Mouse (Mus musculus) urinary bladder, postnatal 4 days (tissue): ENCODE results near the gene Pfkl.
A peak's percentile ranks its signal among the peaks of the same experiment; 100 is the strongest.
"Not testable (repeated sequence)": the region's sequence is repeated elsewhere in the genome, so short reads cannot be mapped to it uniquely, and the experiment has no call there.

Source experiments
- DNase-seq, 2 experiments: peaks; one replicate each; pipeline ENCODE4 v3.0.0; 2021 to 2022; ENCODE audit warnings: low spot score in 2 of 2

The Pfkl gene

GRCm38 (mm10) chr10:78012661-78013495, 3.0 kb upstream of the Pfkl start:
- no peak for DNase-seq

GRCm38 (mm10) chr10:78011116-78011515, 1.2 kb upstream of the Pfkl start:
- DNase-seq, result not testable (repeated sequence)

DNA sequence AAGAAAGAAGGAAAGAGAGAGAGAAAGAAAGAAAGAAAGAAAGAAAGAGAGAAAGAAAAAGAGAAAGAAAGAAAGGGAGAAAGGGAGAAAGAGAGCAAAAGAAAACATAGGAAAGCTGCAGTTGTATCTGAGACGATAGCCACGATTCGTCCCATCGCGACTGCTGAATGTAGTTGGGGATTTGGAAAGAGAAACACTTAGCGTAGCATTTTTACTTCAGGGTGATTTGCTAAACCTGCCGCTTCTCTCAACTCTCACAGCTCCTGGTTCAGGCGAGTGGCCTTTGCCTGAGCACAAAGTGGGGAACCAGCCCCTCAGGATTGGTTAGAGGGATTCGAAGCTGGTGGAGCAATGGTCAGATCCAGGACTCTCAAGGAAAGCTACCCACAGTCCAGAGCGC, 452 bp upstream of the Pfkl start:
- no peak for DNase-seq

DNA sequence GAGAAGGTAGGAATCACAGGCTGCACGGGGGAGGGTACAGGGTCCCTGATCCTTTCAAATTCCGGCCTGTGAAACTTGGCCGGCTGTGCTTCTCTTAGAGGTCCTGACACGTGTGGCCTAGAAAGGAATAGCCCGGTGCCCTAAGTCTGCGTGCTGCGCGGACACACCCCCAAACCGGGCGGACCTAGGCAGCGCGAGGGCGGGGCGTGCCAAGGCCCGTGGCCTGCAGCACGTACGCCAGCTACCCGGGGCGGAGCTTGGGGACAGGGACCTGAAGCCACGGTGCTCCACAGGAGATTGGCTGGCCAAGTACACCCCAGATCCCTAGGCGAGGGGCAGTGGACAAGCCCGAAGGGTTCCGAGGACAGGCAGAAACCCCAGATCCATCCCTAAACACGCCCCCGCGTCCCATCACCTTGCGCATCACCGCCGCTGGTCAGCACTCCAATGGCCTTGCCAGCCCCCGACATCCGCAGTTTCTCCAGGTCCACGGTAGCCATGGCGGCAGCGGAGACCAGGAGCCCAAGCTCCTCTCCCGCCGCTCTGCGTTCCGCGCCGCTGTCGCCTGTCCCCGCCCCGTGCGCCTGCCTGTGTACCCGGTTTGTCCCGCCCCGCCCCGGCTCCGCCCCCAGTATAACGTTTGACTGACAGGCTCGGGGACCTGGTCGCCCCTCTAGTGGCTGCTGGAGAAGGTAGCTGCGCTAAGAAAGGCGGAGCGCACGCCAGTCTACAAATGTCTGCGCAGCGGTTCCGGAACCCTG, 519 bp downstream of the Pfkl start:
- peak; percentile 91 to 96 for DNase-seq

DNA sequence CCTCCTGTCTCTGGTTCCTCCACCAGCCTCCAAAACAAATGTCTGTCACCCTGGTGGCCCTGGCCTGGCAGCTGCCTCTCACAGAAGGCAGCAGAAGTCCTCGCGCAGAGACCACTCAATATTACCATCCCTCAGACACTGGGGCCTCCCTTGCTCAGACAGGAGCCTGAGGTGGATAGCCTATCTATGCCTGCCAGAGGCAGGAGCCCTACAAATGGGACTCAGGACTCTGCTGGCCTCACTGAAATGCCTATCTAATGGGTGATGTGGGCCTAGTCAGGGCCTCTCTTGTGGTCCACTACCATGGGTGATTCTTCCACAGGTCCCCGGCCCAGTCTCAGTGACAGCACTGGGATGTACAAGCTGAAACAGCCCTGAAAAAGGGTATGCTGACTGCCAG, 1.7 kb downstream of the Pfkl start:
- DNase-seq, result no peak

DNA sequence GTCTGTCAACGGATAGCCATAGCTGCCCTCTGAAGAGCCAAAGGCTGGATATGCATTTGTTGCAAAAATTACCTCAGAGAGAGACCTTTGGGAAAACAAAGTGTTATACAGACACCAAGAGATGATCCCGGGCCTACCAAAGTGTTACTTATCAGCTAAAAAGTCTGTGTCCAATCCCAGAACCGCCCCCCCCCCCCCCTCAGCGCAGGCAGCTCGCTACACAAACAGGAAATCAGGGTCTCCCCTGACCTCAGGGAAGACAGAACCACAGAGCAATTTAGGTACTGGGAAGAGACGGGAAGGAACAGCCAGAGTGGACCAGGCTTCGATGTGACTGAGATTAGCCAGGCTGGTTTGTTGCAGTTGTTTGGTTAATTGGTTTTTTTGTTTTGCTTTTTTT, 2.7 kb downstream of the Pfkl start:
- DNase-seq, result no peak

- no peak for DNase-seq
These were observed 4.0 kb downstream of the Pfkl start for GRCm38 (mm10) chr10:78005791-78006438.

GRCm38 (mm10) chr10:78004479-78005100, 5.3 kb downstream of the Pfkl start:
- no peak for DNase-seq

DNA sequence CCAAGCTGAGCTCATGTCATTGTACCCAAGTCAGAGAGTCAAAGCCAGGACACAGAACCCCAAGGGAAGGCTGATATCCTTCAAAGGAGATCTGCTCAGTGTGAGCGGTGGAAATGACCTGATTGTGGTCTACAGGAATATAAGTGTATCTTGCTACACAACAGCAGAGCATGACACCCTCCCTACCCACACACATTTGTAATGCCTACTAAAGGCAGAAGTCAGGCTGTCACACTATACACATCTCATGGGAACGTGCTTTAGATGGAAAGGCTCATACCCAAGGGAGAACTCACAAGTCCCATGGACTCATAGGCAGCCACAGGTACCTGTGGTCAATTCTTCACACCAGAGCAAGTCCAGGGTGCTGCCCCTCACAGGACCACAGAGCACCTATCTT, 7.6 kb downstream of the Pfkl start:
- DNase-seq, result no peak

- DNase-seq, result no peak
These were observed 8.1 kb downstream of the Pfkl start for GRCm38 (mm10) chr10:78001796-78002195.

- no peak for DNase-seq
These were observed 9.7 kb downstream of the Pfkl start for GRCm38 (mm10) chr10:78000200-78000599.

DNA sequence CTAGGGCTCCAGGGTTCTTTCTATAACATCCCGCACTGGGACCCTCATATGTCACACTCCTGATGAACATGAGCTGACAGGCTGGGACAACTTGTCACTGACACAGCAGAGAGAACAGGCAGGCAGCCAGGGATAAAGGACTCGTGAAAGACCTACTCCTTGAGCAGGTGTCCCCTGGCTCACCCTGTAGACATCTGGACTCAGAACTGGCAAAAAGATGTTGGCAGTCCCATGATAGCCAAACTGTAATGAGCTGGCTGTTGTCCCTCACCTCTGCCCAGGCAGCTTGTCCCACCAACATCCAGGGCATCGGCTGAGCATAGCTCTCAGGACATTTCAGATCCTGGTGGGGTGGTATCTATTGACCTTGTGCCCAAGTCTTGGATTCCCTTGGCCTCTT, 14.2 kb downstream of the Pfkl start:
- DNase-seq, result no peak

DNA sequence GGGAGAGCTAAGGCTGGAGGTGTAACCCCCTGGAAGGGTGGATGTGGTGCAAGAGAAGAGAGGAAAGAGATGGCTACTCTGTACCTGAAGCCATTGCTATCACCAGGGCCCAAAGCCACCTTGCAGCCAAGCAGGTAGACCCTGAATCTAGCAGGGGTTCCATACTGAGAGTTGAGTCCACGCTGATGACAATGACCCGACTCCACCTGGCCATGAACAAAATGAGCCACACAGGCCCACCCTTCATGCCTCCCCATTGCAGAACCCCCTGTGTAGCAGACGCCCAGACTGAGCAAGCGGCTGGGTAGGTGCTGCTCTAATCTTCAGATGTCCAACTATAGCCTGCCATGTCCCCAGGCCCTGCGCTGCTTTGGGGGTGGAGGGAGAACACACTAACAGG, 24.1 kb downstream of the Pfkl start:
- no peak for DNase-seq

- peak in 1 of 2 experiments; percentile 51 for DNase-seq
These were observed 25.2 kb downstream of the Pfkl start for GRCm38 (mm10) chr10:77984660-77985059.

DNA sequence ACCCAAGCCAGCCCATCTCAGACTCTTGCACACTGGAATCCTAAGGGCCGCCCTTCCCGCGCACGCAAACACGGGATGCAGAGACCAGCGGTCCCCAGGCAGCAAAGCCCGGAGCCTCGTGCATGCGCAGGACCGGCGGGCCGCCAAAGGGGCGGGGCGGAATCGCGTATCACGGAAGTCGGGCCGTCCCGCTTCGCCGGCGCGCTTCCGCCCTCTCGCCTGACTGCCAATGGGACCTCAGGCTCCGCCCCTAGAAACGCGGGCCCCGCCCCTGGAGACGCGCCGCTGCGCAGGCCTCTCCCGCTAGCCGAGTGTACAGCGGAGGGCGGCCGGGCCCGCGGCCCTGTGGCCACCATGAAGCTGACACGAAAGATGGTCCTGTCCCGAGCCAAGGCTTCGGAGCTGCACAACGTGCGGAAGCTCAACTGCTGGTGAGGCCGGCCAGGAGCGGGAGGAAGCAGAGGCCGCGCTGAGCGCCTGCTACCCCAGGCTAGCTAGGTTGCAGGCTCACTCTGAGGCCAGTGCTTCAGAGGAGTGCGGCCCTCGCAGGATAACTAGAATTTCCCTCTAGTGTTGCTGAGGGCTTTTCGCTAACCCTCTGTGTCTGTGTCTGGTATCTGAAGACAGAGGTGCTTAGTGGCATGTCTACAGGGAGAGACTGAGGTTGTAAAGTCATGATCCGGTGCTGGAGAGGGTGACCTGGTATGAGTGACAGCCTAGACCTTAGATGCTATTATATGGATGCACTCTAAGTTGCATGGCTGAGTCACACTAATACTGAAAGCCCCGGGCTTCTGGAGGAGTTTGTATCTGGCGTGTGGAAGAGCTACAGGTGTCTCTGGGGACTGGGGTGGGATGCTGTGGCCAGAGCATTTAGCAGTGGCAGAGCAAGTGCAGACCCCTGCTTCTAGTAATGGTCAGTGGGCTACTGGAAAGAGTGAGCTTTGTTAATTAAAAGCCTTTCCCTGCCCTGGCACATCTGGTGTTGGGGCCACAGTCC, 31.2 kb downstream of the Pfkl start, which contains the start of gene 1810043G02Rik:
TSS of gene 1810043G02Rik (plus strand) at position 174 of the 1,000 bp plus-strand sequence.
- DNase-seq, result peak; percentile 99

- no peak for DNase-seq
These were observed 33.3 kb downstream of the Pfkl start for GRCm38 (mm10) chr10:77976458-77977150.

DNA sequence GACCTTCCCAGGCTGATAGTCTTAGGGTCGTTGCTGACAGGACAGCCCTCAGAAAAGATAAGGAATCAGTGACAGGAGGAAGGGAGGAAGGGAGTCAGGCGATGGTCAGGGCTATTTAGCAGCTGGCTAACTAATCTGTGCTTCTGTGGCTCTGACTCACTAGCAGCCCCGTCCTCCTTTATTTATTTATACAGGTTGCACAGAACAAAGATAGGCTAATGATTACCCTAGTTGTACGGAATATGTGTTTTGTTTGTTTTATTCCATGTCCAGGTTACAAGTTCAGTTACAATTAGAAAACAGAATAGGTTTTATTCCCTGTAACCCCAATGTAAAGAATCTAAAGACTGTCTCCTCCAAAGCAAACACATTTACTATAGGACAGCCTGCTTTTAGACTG, 34.2 kb downstream of the Pfkl start:
- no peak for DNase-seq

GRCm38 (mm10) chr10:77974811-77975210, 35.1 kb downstream of the Pfkl start:
- no peak for DNase-seq

- DNase-seq, result no peak
These were observed 35.6 kb downstream of the Pfkl start for GRCm38 (mm10) chr10:77974323-77974722.
